Mouse (Mus musculus) liver, postnatal 0 days (tissue): ENCODE results near the gene Disp1. TPM values are rescaled to one million over a fixed set of nuclear protein-coding genes. Genes with fewer than 3 reads are reported as not detected.
A peak's percentile ranks its signal among the peaks of the same experiment; 100 is the strongest.

Source experiments
- ATAC-seq: fragments of 200-750 bp; cut with Nextera tagmentation; 2 replicates; pipeline ENCODE4 v1.8.0; 2017; ENCODE audit warnings: mild to moderate bottlenecking, moderate library complexity
- DNase-seq: peaks from one replicate; pipeline ENCODE4 v3.0.0-alpha.2; 2016
- H3K27ac ChIP-seq: fragments of 300-500 bp; sonication (generic); 2 replicates; pipeline ENCODE4 v1.5.1; 2014; ENCODE audit warnings: antibody characterized with exemption, moderate library complexity, mild to moderate bottlenecking, low read depth
- H3K27me3 ChIP-seq: fragments of 300-500 bp; sonication (generic); 2 replicates; pipeline ENCODE4 v1.6.1; 2014; ENCODE audit warnings: low read length, control low read depth, mixed read lengths; ENCODE audit not compliant: insufficient read depth
- H3K36me3 ChIP-seq: fragments of 300-500 bp; sonication (generic); replicated peaks from 2 replicates; pipeline ENCODE4 v1.6.1; 2014; ENCODE audit warnings: mild to moderate bottlenecking, control low read depth, low read length, moderate library complexity, mixed read lengths; ENCODE audit not compliant: insufficient read depth
- H3K4me1 ChIP-seq: fragments of 300-500 bp; sonication (generic); 2 replicates; pipeline ENCODE4 v1.6.1; 2014; ENCODE audit warnings: antibody characterized with exemption, mild to moderate bottlenecking, control low read depth; ENCODE audit not compliant: insufficient read depth
- H3K4me2 ChIP-seq: fragments of 300-500 bp; sonication (generic); 2 replicates; pipeline ENCODE4 v1.6.1; 2014; ENCODE audit warnings: low read depth, mild to moderate bottlenecking, low read length, moderate library complexity, mixed read lengths
- H3K4me3 ChIP-seq: fragments of 300-500 bp; sonication (generic); 2 replicates; pipeline ENCODE4 v1.5.1; 2014; ENCODE audit warnings: low read depth, low read length
- H3K9ac ChIP-seq: fragments of 300-500 bp; sonication (generic); replicated peaks from 2 replicates; pipeline ENCODE4 v1.6.1; 2014; ENCODE audit warnings: mild to moderate bottlenecking, moderate library complexity
- H3K9me3 ChIP-seq: fragments of 300-500 bp; sonication (generic); 2 replicates; pipeline ENCODE4 v1.6.1; 2016; ENCODE audit warnings: mild to moderate bottlenecking, control low read depth, low read length, mixed read lengths
- CTCF ChIP-seq: sonication (generic); IDR thresholded peaks from 2 replicates; pipeline ENCODE4 v1.5.1; 2016; ENCODE audit warnings: antibody characterized with exemption, low read depth
- EP300 ChIP-seq: IDR thresholded peaks from 2 replicates; pipeline ENCODE4 v1.6.1; 2016; ENCODE audit warnings: antibody characterized with exemption, low read depth, mild to moderate bottlenecking
- WGBS: fragments of 180-500 bp; shearing (Covaris S2); extraction: QIAGEN DNeasy Blood & Tissue Kit; methylation state at CpG from one replicate; pipeline ENCODE4 v1.1.7; 2014; ENCODE audit not compliant: insufficient replicate concordance; 5-methylcytosine and 5-hydroxymethylcytosine counted together
- polyA plus RNA-seq: library from polyadenylated mRNA; unstranded; fragments of >200 nt; fragmentation: Nextera tagmentation; extraction: Ambion mirVana; gene quantifications from 2 replicates; pipeline ENCODE4 v1.2.1, GENCODE M21; 2015

Disp1 gene
- polyA plus RNA-seq, 1 experiment from 2014 or later, result 1.9 TPM

GRCm38 (mm10) chr1:183146102-183146735 lies 75.1 kb downstream of the Disp1 start:
- Histone ChIP-seq H3K27ac (no peak overlapping the region), H3K4me3 (no peak overlapping the region), H3K4me1 (peaks cover 7% of the 10 kb centered on the region), H3K4me2 (peak overlapping the region; percentile 60), H3K9ac (peak overlapping the region; percentile 30; the same call in 1 of the 2 replicates), H3K36me3 (no peaks in the 10 kb centered on the region), H3K27me3 (no peaks in the 10 kb centered on the region), H3K9me3 (no peaks in the 10 kb centered on the region)
- no peak for TF ChIP-seq CTCF
- TF ChIP-seq EP300, result no peak
- no peak for DNase-seq
- WGBS, result 32% methylated on average over 7 of the region's 7 CpGs
- no peak for ATAC-seq

- ATAC-seq (no peak), DNase-seq (no peak)
- no peak for TF ChIP-seq EP300
- no peak for TF ChIP-seq CTCF
- 32% methylated on average over 4 of the region's 4 CpGs for WGBS
- no peaks in the 10 kb centered on the region for H3K27me3 ChIP-seq
- H3K27ac ChIP-seq, result no peak overlapping the region
- H3K36me3 ChIP-seq, result no peaks in the 10 kb centered on the region
- no peak overlapping the region for H3K4me3 ChIP-seq
- no peak overlapping the region for H3K9ac ChIP-seq
- no peaks in the 10 kb centered on the region for H3K9me3 ChIP-seq
- no peak overlapping the region for H3K4me2 ChIP-seq
- H3K4me1 ChIP-seq, result peaks cover 7% of the 10 kb centered on the region
Observed at GRCm38 (mm10) chr1:183144602-183145205, 76.6 kb downstream of the Disp1 start.

DNA sequence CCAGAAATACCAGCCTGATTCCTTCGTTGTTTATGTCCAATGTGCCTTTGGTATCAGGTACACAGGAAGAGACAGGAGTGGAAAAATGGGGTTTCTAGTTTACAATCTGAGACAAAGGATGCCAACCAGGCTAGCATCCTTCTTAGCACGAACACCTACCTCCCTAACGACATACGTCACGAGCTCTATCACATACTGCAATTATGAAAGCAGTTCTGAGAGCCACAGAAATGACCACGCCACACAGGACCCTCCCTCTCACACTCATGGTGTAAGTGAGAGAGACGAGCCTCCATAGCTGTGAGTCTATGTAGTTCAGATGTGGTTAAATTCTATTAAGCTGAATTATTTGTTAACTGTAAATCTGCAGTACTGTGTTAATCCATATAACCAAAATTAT lies 78.1 kb downstream of the Disp1 start:
- TF ChIP-seq CTCF (no peak), EP300 (no peak)
- no peaks in the 10 kb centered on the region for H3K27me3 ChIP-seq
- H3K9ac ChIP-seq, result no peak overlapping the region
- peaks cover 4% of the 10 kb centered on the region for H3K4me1 ChIP-seq
- WGBS, result 83% methylated on average over 7 of the region's 7 CpGs
- H3K4me2 ChIP-seq, result no peak overlapping the region
- H3K9me3 ChIP-seq, result no peaks in the 10 kb centered on the region
- ATAC-seq, result no peak
- no peak for DNase-seq
- H3K27ac ChIP-seq, result no peak overlapping the region
- H3K36me3 ChIP-seq, result no peaks in the 10 kb centered on the region
- no peak overlapping the region for H3K4me3 ChIP-seq

GRCm38 (mm10) chr1:183142566-183142965 lies 78.8 kb downstream of the Disp1 start:
- TF ChIP-seq EP300 (no peak), CTCF (no peak)
- ATAC-seq (no peak), DNase-seq (no peak)
- Histone ChIP-seq H3K27ac (no peak overlapping the region), H3K27me3 (no peaks in the 10 kb centered on the region), H3K4me2 (no peak overlapping the region), H3K4me1 (peaks cover 1% of the 10 kb centered on the region), H3K36me3 (no peaks in the 10 kb centered on the region), H3K4me3 (no peak overlapping the region), H3K9ac (no peak overlapping the region), H3K9me3 (no peaks in the 10 kb centered on the region)
- WGBS, result 69% methylated on average over 5 of the region's 5 CpGs

DNA sequence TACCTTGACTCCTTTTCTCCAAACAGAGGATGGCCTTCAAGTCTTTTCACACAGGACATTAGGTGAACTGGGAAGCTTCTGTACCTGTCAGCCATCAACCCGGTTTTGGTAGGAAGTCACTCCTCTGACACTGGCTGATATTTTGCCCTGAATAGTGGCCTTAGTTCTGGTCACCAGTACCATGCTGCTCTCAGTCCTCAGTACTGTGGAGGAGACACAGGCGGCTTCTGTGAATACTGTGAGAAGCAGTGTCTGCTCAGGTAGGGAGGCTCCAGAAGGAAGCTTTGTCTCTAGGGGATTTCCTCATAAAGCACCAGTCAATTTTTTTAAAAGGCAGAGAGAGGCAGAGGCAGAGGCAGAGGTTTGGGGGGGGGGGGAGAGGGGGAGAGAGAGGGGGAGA lies 80.0 kb downstream of the Disp1 start:
- TF ChIP-seq CTCF (no peak), EP300 (no peak)
- DNase-seq (no peak), ATAC-seq (no peak)
- no peaks in the 10 kb centered on the region for H3K27me3 ChIP-seq
- H3K9ac ChIP-seq, result no peak overlapping the region
- 54% methylated on average over 2 of the region's 2 CpGs for WGBS
- H3K4me3 ChIP-seq, result no peak overlapping the region
- H3K4me2 ChIP-seq, result no peak overlapping the region
- no peaks in the 10 kb centered on the region for H3K9me3 ChIP-seq
- no peaks in the 10 kb centered on the region for H3K4me1 ChIP-seq
- H3K27ac ChIP-seq, result no peak overlapping the region
- H3K36me3 ChIP-seq, result no peaks in the 10 kb centered on the region

DNA sequence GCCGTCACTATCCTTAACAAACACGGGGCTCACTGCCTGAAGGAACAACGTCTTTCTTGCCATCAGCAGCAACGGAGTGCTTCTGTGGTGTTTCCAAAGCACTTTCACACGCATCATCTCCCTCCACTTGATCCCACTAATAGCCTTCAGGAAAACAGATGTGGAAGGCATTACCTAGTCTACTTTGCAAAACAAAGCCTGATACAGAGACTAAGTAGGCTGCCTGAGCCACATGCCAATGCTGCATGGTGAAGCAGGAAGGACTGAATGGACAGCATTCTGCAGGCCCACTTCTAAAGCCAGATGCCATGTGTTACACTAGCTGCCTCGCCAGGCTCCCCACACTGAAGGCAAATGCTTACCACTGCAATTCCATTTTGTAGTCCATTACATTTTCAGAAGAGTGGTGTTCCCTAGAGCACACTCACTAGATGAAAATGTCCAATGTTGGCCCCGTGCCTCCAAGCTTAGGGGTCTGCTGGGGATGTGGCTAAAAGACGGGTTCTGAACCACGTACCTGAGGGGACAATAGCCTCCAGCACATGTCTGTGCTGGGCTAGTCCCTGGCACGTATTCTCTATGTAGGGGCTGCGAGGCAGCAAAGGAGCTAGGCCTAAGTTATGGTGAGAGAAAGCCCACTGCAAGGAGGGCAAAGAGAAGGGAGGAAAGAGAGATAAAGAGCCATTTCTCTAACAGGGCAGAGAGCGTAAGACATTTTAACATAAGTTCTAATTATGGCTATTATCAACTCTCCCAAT lies 80.6 kb downstream of the Disp1 start:
- ATAC-seq (no peak), DNase-seq (no peak)
- H3K4me1 ChIP-seq, result no peaks in the 10 kb centered on the region
- no peak overlapping the region for H3K9ac ChIP-seq
- no peaks in the 10 kb centered on the region for H3K36me3 ChIP-seq
- H3K27ac ChIP-seq, result no peak overlapping the region
- H3K4me3 ChIP-seq, result no peak overlapping the region
- WGBS, result 79% methylated on average over 12 of the region's 12 CpGs
- TF ChIP-seq EP300 (no peak), CTCF (no peak)
- H3K4me2 ChIP-seq, result no peak overlapping the region
- no peaks in the 10 kb centered on the region for H3K27me3 ChIP-seq
- H3K9me3 ChIP-seq, result no peaks in the 10 kb centered on the region
